Mouse (Mus musculus) mouse embryonic stem cell (cell line): ENCODE measurements around the gene Clptm1.
"Not testable (repeated sequence)": the region's sequence is repeated elsewhere in the genome, so short reads cannot be mapped to it uniquely, and the experiment has no call there.

Experiments used
- in situ Hi-C, 2 experiments: fragments of 300-500 bp; cut with MboI; formaldehyde crosslinking; loops; 1 replicate in 1 of 2; 3 replicates in 1 of 2; pipeline ENCODE4 v1.14.3; 2019 to 2020; ENCODE audit warnings: low sequenced_read_pairs in 2 of 2, low pct_unique_long_range_greater_than_20kb in 1 of 2, mixed read lengths in 1 of 2; ENCODE audit not compliant: unreplicated experiment in 1 of 2

The Clptm1 gene

DNA sequence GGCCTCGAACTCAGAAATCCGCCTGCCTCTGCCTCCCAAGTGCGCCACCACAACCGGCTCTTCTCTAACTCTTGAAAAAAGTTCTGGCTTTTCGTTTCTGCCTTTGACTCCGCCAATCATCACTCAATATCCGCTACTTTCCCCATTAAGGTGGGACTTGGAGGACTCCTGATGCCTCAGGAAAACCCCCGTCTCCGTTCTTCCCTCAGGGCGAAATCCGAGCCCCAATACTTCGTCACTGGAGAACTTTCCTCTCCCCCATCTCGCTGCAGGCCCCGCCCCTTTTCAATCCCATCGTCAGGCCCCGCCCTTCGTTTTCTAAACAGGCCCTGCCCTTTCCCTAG is 36.7 kb downstream of the Clptm1 start:
- in situ Hi-C loops, result no loop called here

DNA sequence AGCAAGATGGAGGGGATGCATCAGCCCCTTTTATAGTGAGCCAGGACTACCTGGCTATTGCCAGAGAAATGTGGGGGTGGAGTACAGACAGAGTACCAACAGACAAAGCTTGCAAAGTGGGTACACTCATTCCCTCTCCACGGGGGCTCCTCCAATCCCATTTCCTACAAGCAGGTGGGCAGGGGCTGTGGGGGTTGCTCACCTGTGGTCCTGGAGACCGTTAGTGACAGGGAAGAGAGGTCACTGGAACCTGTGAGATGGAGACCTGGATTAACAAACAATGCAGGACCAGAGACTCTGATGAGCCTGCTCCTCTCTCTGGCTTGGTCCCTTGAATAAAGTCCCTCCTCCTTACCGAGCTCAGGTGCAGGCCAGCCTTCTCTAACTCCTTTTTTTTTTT is 37.1 kb downstream of the Clptm1 start:
- in situ Hi-C loops, result no loop called here

DNA sequence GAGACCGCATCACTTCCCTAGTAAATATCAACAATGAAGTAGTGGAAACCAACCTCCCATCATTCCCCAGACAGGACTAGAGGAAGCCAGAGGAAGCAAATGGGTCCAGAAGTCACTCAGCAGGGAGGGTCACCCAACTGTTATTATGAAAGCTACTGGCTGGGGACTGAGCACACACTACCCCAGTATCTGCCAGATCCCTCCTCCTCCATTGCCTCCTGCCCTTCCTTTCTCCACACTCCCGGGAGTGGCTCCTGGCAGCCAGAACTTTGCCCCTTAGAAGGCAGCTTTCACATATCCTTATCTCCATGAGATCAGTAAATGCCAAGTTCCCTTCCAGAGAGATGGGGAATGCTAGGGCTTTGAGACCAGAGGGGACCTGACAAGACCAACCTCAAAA is 41.4 kb downstream of the Clptm1 start:
- in situ Hi-C loops, result no loop called here

DNA sequence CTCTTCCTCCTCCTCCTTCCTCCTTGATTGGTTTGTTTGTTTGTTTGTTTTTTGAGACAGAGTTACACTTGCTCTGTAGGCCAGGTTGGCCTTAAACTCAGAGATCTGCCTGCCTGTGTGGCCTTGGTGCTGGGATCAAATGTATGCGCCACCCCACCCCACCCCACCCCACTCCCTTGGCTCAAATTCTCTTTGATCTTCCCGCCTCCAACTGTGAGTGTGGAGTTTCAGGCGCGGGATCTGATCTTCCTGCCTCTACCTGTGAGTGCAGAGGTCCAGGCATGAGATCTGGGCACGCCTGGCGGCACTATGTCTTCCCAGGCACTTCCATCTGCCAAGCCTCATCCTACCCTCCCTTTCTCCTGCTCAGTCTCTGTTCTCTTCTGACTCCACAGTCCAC is 42.6 kb downstream of the Clptm1 start:
- in situ Hi-C loops, result no loop called here

DNA sequence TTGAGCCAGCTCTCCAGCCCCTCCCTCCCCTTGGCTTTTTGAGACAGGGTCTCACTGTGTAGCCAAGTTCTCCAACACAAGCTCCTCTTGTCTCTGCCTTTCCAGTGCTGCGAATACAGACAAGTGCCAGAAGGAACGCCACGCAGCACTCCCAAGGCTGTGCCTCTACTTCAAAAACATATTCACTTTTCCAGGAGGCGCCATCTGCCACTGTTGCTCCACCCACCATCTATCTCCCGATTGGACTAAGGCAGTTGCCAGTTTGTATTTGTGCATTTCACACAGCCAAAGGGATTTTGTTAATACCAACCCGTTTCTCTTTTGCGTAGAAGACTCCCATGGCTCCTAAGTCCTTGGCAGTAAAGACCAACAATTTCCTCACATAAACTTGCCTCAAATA is 44.0 kb downstream of the Clptm1 start:
- in situ Hi-C loops, result no loop called here

DNA sequence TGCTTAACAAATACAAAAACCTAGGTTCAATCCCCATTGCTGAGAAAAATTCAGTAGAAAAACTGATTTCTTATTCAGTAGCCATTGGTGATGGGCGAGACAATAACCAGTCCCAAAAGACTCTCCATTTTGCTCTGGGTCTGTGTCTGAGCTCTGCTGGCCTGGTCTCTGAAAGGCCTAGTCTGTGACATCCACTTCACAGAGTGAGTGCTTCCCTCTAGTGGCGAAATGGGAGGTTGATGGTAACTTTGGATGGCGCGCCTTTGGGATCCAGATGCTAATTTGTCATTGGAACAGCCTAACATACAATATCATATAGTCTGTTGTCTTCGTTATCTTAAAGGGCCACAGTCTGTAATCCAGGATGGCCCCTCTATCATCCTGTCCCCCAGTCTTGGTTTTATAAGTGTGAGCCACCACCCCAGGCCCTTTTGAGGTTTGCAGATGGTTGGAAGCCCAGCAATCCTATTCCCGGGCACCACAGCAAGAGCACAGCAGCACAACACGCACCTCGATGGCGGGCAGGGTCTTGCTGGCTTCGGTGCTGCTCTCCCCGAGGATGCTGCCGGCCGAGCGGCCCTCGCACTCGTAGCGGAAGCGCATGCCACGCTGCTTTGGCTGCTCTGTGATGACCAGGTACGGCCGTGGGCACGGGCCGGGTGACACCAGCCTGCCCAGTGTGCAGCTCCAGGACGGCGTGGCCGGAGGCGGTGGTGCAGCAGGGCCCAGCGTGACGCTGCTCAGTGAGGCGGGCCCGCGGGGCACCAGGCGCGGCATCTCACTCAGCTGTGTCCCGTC is 45.6 kb downstream of the Clptm1 start:
- in situ Hi-C loops, result no loop called here

DNA sequence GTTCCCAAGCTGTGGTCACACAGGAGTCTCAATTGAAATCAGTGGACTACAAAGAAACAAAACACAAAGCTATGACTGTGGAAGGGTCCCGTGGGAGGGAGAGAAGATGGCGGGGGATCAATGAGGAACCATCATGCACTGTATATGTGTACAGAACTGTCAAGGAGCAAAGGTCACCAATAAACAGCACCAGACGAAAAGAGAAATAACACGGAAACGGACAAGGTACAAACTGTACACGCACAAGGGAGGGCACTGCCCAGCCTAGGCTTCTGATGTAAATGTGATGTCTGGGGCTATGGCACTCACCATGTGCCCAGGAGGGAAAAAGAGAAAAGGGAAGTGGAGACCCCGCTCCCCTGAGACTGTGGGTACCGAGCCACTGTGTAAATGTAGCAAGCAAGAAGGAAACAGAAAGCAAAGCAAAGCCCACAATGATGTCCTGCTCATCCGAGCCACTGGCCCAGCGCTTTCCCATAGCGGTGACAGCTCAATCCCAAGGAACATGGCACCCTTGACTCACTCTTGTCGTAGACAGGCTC is 49.7 kb downstream of the Clptm1 start:
- in situ Hi-C loops, result no loop called here

DNA sequence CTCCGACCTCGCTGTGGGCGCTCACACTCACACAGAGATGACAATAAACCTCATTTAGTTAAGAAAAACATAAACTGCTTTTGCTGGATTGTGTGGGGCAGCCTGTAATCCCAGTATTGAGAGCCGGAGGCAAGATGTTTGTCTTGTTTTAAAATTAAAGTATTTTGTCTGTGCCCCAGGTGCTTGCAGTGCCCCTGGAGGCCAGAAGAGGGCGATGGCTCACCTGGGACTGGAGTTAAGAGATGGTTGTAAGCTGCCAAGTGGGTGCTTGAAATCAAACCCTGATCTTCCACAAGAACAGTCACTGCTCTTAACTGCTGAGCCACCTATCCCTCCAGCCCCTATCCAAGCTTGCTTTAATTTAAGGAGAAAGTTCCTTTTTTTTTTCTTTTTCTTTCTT is 53.9 kb downstream of the Clptm1 start:
- in situ Hi-C loops, result no loop called here

DNA sequence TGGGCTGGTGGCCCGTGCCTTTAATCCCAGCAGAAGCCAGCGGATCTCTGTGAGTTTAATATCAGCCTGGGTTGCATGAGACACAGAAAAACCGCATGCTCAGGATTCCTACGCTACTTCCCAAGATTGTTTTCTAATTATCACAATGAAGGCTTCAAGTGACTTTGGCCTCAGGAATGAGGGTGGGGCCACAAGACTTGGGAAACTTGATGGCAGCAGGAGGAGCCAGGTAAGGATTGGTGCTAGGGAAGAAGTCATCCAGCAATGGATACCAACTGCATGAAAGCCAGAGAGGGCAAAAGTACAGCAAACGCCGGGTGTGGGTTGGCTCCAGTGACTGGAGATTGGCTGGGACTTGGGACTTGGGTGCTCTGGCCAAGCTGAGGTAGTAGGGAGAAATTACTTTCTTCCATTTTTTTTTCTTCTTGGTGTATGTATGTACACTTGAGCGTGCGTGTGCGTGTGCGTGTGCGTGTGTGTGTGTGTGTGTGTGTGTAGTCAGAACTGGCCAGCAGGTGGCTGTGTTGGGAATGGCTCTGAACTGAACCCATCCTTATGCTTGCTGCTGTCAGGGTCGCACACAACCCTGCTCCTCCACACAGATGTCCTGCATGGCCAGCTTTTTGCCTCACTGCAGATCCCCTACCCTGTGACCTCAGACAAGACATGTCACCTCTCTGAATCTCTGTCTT is 55.0 kb downstream of the Clptm1 start:
- in situ Hi-C loops, result no loop called here

DNA sequence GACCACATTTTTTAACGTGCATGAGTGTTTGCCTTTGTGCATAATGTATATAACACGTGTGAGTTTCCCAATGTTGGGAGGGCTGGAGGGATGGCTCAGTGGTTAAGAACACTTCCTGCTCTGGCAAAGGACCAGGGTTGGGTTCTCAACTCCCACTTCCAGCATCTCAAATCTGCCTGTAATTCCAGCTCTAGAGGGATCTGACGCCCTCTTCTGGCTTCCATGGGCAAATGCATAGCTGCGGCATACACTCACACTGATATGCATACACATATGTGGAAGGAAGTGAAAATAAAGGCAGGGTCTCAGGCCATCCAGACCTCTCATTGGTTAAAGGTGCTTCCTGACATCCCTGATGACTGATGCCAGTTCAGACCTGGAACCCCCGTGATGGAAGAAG is 57.5 kb downstream of the Clptm1 start:
- in situ Hi-C loops, result no loop called here

DNA sequence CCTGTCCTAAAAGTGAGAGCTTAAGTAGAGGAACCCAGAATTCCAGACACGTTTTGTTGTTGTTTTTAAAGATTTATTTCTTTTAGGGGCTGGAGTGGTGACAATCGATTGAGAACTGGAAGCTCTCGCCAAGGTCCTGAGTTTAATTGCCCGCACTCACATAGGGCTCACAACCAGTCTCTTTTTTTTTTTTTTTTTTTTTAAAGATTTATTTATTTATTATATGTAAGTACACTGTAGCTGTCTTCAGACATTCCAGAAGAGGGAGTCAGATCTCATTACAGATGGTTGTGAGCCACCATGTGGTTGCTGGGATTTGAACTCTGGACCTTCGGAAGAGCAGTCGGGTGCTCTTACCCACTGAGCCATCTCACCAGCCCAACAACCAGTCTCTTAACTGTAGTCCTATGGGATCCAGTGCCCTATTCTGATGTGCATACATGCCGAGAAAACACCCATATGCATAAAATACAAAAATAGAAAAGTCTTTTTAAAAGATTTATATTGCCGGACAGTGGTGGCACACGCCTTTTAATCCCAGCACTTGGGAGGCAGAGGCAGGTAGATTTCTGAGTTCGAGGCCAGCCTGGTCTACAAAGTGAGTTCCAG is 60.1 kb downstream of the Clptm1 start:
- in situ Hi-C loops, result not testable (repeated sequence)

DNA sequence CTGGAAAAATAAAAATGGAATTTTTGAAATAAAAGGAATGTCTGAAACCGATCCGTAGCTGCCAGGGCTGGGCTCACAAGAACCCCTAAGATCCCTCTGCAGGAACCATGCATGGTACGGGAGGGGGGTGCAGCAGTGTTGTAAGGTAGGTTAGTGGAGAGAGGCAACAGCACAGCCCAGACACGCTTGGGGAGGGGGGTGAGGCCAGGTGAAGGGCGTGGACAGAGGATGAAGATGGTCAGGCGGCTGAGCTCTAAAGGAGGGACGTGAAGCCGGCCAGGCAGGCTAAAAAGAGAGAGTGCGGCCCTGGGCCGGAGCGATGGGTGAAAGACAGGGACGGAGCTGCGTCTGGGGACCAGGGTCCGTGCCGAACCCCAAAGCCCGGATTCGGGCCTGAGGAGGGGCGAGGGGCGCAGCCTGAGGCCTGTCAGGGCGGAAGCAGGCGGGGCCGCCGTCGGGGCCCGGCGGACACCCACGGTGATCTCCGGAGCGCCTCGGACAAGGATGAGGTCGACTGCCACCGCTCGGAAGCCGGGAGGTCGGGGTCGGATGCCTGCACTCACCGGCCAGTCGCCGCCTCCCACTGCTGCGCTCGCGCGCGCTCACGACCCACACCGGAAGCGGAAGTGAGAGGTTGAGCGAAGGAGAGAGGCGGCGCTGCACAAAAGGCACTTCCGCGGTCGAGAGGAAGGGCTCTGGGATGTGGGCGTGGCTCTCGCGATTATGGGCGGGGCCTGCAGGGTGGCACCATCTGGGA is 60.8 kb downstream of the Clptm1 start, which contains the start of gene Clasrp:
Clasrp (minus strand) TSS at position 638 of the 757 bp plus-strand sequence.
- in situ Hi-C loops, result no loop called here

DNA sequence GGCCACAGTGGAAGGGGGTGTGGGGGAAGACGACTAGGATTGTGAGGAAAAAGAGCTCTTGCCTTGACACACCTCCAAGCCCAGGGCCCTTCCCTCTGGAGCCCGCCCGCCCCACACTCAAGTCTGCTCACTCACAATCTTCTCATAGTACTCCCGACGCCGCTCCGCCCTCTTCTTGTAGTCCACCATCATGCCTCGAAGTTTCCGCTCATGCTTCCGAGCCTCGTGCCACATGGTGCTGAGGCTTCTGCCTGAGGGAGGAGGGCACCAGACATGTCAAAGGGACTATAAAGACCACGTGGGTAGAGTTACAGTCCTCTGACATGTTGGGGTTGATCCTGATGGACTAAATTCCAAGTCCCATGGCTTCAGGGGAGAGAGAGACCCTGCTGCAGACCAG is 61.8 kb downstream of the Clptm1 start:
- in situ Hi-C loops, result no loop called here

DNA sequence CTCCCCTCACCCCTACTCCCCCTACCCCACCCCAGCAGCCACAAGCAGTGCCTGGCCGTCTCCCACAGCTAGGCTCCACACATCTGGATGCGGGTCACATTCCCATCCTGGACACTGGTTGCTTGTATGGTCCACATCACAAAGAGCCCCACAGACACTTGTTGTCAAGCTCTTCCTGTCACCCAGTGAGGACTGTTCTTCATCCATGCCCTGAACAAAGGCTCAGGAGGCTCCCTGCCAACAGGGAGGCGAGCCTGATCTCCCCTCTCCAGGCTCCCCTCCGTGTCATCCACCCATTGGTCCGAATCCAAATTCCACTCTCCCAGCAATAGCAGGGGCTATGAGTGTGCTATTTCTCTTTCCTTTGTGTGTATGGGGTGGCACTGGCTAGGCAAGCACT is 64.3 kb downstream of the Clptm1 start:
- in situ Hi-C loops, result no loop called here

DNA sequence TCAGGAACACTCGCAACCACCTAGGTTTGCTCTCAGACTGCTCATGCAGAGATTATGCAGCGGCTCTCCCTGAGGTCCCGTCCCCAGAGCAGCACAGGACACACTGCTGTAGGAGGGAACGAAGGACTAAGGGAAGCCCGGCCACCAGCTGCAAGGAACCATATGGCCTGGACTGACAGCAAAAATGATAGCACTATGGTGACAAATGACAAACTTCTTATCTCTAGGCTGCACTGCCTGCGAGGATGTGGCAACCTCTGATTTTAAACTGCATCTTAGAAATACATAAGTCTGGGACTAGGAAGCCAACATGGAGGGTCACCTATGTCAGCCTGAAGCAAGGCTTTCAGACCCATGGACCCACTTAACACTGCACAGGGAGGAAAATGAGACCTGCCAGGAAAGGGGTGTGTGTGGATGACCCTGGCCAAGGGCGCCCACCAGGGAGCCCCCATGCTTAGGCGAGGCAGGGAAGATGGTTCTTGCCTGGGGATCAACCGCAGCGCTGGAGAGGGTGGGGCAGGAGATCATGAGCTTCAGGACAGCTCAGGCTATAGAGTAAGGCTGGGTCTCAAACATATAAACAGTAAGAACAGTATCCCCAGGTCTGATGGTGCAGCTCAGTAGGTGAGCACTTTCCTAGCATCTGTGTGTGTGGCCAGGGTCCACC is 71.6 kb downstream of the Clptm1 start:
- in situ Hi-C loops, result no loop called here

DNA sequence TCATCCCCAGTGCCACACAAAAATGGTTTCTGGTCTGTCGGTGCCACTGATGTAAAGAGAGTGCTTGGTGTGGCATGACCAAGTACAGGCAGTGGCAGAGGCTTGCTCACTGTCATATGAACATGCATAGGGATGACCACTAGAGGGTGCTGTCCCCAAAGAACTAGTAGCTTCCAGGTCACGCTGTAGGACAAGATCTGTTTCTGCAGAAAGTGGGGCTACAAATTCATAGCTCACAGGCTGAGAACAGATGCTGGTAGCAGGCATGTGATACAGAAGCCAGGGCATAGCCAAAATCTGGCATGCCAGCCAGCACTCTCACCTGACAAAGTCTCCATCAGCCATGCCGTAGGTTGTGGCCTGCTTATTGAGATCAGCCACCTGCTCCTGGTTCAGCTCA is 74.9 kb downstream of the Clptm1 start:
- in situ Hi-C loops, result no loop called here

DNA sequence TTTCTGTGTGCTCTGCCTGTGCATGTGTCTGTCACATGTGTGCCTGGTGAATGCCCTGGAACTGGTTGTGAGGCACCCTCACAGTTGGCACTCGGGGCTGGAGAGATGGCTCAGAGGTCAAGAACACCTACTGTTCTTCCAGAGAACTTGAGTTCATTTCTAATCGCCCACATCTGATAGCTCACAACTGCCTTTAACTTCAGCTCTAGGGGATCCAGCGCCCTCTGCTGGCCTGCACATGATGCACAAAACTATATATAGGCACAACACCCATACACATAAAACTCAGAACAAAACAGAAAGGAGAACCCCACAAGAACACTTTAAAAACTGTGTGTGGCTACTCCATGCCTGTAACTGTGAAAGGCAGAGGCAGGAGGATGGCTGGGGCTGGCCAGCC is 75.6 kb downstream of the Clptm1 start:
- in situ Hi-C loops, result no loop called here

DNA sequence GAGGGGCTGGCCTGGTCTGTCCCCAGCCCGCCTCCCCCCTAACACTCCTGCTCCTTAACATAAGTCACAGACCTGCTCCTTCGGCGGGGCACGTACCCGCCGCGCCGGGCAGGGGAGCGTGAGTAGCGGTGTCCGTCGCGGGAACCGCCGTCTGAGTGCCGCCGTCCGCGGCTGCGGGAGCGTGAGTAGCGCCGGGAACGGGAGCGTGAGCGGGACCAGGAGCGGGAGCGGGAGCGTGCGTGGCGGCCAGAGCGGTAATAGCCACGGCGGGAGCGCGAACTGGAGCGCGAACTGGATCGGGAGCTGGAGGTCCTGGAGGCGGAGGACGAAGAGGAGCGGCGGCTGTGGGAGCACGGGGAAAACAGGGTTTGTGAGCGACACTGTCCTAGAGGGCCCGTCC is 78.6 kb downstream of the Clptm1 start:
- in situ Hi-C loops, result no loop called here
